Mouse (Mus musculus) intestine, postnatal 0 days (tissue): ENCODE data around the gene Jund. TPM values are rescaled to one million over a fixed set of nuclear protein-coding genes. Genes with fewer than 3 reads are reported as not detected.

Source experiments
- ATAC-seq: fragments of 200-750 bp; cut with Nextera tagmentation; 2 replicates; pipeline ENCODE4 v1.8.0; 2017; ENCODE audit warnings: mild to moderate bottlenecking, moderate TSS enrichment, moderate library complexity
- H3K27ac ChIP-seq: fragments of 300-500 bp; sonication (generic); 2 replicates; pipeline ENCODE4 v1.5.1; 2014; ENCODE audit warnings: mild to moderate bottlenecking, low read depth, low read length, moderate library complexity
- H3K27me3 ChIP-seq: fragments of 300-500 bp; sonication (generic); replicated peaks from 2 replicates; pipeline ENCODE4 v1.6.1; 2014; ENCODE audit warnings: low read length, mixed read lengths; ENCODE audit not compliant: control insufficient read depth, insufficient read depth
- H3K36me3 ChIP-seq: fragments of 300-500 bp; sonication (generic); 2 replicates; pipeline ENCODE4 v1.6.1; 2014; ENCODE audit warnings: mild to moderate bottlenecking, moderate library complexity; ENCODE audit not compliant: control insufficient read depth, insufficient read depth
- H3K4me1 ChIP-seq: fragments of 300-500 bp; sonication (generic); replicated peaks from 2 replicates; pipeline ENCODE4 v1.6.1; 2014; ENCODE audit warnings: antibody characterized with exemption, low read length, mixed read lengths; ENCODE audit not compliant: control insufficient read depth, insufficient read depth
- H3K4me2 ChIP-seq: fragments of 300-500 bp; sonication (generic); replicated peaks from 2 replicates; pipeline ENCODE4 v1.6.1; 2014; ENCODE audit warnings: low read depth, mild to moderate bottlenecking, moderate library complexity
- H3K4me3 ChIP-seq: fragments of 300-500 bp; sonication (generic); 2 replicates; pipeline ENCODE4 v1.5.1; 2014; ENCODE audit warnings: low read depth, low read length
- H3K9ac ChIP-seq: fragments of 300-500 bp; sonication (generic); 2 replicates; pipeline ENCODE4 v1.6.1; 2014; ENCODE audit warnings: mild to moderate bottlenecking, low read depth, low read length
- H3K9me3 ChIP-seq: fragments of 300-500 bp; sonication (generic); 2 replicates; pipeline ENCODE4 v1.6.1; 2016; ENCODE audit warnings: mixed run types; ENCODE audit not compliant: control insufficient read depth
- CTCF ChIP-seq: sonication (generic); IDR thresholded peaks from 2 replicates; pipeline ENCODE4 v1.5.1; 2016; ENCODE audit warnings: low read depth, mild to moderate bottlenecking, control low read depth, antibody characterized with exemption, moderate library complexity
- WGBS: fragments of 180-500 bp; shearing (Covaris S2); extraction: QIAGEN DNeasy Blood & Tissue Kit; methylation state at CpG from one replicate; pipeline ENCODE4 v1.1.7; 2014; 5-methylcytosine and 5-hydroxymethylcytosine counted together
- polyA plus RNA-seq: library from polyadenylated mRNA; unstranded; fragments of >200 nt; fragmentation: Nextera tagmentation; extraction: Ambion mirVana; gene quantifications from 2 replicates; pipeline ENCODE4 v1.2.1, GENCODE M21; 2015

Jund gene
- polyA plus RNA-seq, 1 experiment from 2014 or later, result 121 TPM

DNA sequence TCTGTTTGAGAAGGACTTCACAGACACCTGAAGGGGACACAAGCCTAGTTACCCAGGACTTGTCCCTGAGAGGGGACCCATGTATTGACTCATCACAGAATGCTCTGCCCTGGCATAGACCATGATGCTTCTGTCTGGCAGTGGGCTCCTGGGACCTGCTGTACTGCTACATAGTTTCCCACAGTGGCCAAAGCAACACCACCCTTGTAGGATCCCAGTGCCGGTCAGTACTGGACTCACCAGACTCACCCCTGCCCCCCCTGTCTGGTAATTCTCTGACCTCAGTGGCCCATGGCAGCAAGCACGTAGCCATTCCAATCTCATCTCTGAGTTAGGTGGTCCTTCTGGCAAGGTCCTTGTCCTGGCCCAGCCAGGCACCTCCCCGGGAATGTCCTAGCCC lies 10.6 kb upstream of the Jund start:
- 0 out of 2 replicates have a peak, but pooled peaks cover 2% of the 10 kb centered on the region for H3K4me1 ChIP-seq
- H3K27ac ChIP-seq, result no peak overlapping the region
- no peaks in the 10 kb centered on the region for H3K9me3 ChIP-seq
- no peak overlapping the region for H3K4me2 ChIP-seq
- TF ChIP-seq CTCF, result no peak
- H3K36me3 ChIP-seq, result no peaks in the 10 kb centered on the region
- no peak overlapping the region for H3K4me3 ChIP-seq
- H3K27me3 ChIP-seq, result no peaks in the 10 kb centered on the region
- H3K9ac ChIP-seq, result no peak overlapping the region
- 94% methylated on average over 3 of the region's 3 CpGs for WGBS
- ATAC-seq, result no peak

DNA sequence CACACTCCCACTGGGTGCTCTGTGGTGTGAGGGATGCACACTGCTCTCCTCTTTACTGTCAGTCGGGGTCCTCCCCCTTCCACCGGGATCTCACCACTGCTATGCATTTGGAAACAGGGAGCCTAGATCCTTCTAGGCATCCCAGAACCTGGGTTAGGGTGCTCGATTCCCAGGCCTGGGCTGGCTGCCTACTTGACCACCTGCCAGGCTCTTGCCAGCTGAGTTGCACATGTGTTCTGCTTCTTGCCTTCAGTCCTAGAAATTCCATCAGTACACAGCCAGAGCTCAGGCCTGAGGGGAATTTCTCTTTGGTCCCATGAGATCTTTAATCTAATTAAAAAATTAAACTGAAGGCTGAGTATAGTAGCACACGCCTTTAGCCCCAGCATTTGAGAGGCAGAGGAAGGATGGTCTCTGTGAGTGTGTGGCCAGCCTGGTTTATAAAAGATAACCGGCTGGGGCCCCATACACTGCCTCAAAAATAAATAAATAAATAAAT lies 8.8 kb upstream of the Jund start:
- Histone ChIP-seq H3K27ac (no peak overlapping the region), H3K9ac (no peak overlapping the region), H3K9me3 (no peaks in the 10 kb centered on the region), H3K27me3 (no peaks in the 10 kb centered on the region), H3K4me3 (no peak overlapping the region), H3K4me2 (no peak overlapping the region), H3K36me3 (no peaks in the 10 kb centered on the region), H3K4me1 (0 out of 2 replicates have a peak, but pooled peaks cover 2% of the 10 kb centered on the region)
- no peak for ATAC-seq
- TF ChIP-seq CTCF, result no peak
- 78% methylated on average over 5 of the region's 5 CpGs for WGBS

DNA sequence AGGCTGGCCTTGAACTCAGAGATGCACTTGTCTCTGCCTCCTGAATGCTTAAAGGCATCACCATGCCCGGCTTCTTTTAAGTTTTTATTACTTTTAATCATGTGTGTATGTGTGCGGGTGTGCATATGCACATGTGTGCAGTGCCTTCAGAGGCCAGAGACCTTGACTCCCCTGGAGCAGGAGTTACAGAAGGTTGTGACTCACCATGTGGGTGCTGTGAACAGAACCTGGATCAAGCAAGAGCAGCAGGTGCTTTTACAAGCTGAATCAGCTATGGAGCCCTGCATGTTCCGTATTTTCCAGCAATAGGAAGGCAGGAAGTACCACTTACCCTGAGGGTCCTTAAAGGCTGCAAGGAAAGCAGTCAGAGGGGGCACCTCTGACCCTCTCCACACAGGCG lies 7.5 kb upstream of the Jund start:
- no peak overlapping the region for H3K9ac ChIP-seq
- H3K27ac ChIP-seq, result no peak overlapping the region
- H3K4me3 ChIP-seq, result no peak overlapping the region
- H3K27me3 ChIP-seq, result no peaks in the 10 kb centered on the region
- peaks cover 8% of the 10 kb centered on the region; the same call in 1 of the 2 replicates for H3K4me1 ChIP-seq
- WGBS, result 64% methylated on average over 4 of the region's 4 CpGs
- H3K4me2 ChIP-seq, result peak overlapping the region; percentile 60
- no peak for TF ChIP-seq CTCF
- ATAC-seq, result no peak
- H3K9me3 ChIP-seq, result no peaks in the 10 kb centered on the region
- no peaks in the 10 kb centered on the region for H3K36me3 ChIP-seq

DNA sequence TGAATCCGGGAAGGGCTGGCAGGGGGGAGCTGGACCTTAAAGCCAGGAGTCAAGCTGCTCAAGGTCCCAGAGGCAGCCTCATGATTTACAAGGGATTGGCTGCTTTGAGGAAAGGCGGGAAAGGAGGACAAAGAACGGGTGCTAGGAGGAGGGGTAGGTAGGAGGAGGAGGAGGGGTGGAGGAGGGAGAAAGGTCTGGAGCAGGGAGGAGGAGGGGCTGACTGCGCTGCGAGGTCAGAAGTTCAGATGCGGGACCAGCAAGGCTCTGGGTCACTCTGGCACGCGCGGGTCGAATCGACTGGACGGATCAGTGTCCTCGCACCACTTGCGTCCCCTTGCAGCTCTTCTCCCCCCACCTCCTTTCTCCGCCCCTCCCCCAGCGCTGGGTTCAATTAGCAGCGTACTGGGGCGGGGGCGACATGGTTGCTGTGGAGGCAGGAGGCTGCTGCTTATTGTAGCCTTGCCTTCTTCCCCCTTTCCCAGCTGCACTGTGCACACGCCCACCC lies 7.0 kb upstream of the Jund start:
- 2% methylated on average over 20 of the region's 20 CpGs for WGBS
- TF ChIP-seq CTCF, result no peak
- Histone ChIP-seq H3K4me3 (0 out of 2 replicates have a peak overlapping the region, but pooled peaks have one; percentile 11), H3K27ac (no peak overlapping the region), H3K36me3 (no peaks in the 10 kb centered on the region), H3K9ac (peak overlapping the region; percentile 17; the same call in 1 of the 2 replicates), H3K27me3 (no peaks in the 10 kb centered on the region), H3K4me2 (peak overlapping the region; percentile 60), H3K9me3 (no peaks in the 10 kb centered on the region), H3K4me1 (peaks cover 11% of the 10 kb centered on the region; the same call in 1 of the 2 replicates)
- 0 out of 2 replicates have a peak, but pooled peaks have one; percentile 1 for ATAC-seq

DNA sequence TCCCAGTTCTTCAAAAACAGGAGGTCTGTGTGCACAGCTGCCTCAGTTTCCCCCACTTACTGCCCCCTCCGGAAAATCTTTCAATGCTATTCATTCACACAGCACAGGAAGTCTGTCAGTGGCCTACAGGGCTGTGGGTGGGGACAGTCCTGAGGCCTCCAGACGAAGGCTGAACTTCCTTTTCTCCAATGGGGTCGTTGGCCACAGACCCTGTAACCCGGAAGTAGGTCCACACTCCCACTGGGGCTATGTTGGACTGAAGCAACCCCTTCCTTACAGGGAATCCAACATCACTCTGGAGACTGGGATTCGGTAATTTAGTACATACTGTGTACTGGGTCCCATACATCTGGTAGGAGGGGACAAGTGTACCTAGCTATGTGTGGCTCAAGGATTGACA lies 5.1 kb upstream of the Jund start:
- H3K4me1 ChIP-seq, result peaks cover 15% of the 10 kb centered on the region; the same call in 1 of the 2 replicates
- no peaks in the 10 kb centered on the region for H3K9me3 ChIP-seq
- H3K27me3 ChIP-seq, result no peaks in the 10 kb centered on the region
- no peak overlapping the region for H3K27ac ChIP-seq
- 52% methylated on average over 5 of the region's 5 CpGs for WGBS
- no peaks in the 10 kb centered on the region for H3K36me3 ChIP-seq
- ATAC-seq, result no peak
- no peak for TF ChIP-seq CTCF
- no peak overlapping the region for H3K9ac ChIP-seq
- H3K4me3 ChIP-seq, result no peak overlapping the region
- no peak overlapping the region for H3K4me2 ChIP-seq

DNA sequence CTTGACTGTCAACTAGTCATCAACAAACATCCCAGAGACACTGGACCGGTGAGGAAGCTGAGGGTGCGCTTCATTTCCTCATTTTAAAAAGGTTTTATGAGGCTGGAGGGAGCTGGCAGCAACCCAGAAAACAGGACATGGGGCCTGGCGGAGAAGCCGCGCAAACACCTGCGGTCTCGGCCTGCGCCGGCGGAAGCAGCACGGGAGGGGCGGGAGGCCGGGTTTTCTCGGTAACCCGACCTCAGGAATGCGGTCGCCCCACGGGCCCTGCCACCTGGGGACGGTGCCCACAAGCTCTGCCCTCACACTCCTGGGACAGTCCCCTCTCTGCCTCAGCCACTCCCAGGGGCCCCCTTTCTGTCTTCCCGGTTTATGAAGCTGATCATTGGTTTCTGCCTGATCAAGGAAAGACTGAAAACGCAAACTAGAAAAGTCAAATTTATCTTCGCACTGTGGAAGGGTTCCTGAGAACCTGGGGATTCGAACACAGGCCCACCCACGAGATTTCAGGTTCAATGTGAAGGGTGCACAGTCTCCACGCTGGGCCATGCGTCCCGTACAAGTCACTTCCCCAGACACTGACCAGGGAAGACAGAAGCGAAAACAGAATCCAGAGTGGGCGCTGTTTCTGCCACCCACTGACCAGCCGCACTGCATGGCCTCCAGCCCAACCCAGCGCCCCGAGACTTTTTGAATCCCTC lies 3.3 kb upstream of the Jund start:
- Histone ChIP-seq H3K36me3 (no peaks in the 10 kb centered on the region), H3K27ac (peak overlapping the region; percentile 97), H3K4me3 (no peak overlapping the region), H3K4me2 (peak overlapping the region; percentile 63), H3K4me1 (peaks cover 15% of the 10 kb centered on the region; the same call in 1 of the 2 replicates), H3K9ac (peak overlapping the region; percentile 34; the same call in 1 of the 2 replicates), H3K9me3 (no peaks in the 10 kb centered on the region), H3K27me3 (no peaks in the 10 kb centered on the region)
- no peak for ATAC-seq
- TF ChIP-seq CTCF, result 0 out of 2 replicates have a peak, but pooled peaks have one; percentile 11
- 21% methylated on average over 30 of the region's 32 CpGs for WGBS
